Mouse (Mus musculus) intestine, embryonic 16.5 days (tissue): Measurements from ENCODE around the gene Hnf4a. TPM values are rescaled to one million over a fixed set of nuclear protein-coding genes. Genes with fewer than 3 reads are reported as not detected.
A peak's percentile ranks its signal among the peaks of the same experiment; 100 is the strongest.

Source experiments
- ATAC-seq: fragments of 200-750 bp; cut with Nextera tagmentation; 2 replicates; pipeline ENCODE4 v1.8.0; 2017; ENCODE audit warnings: moderate TSS enrichment, moderate library complexity
- H3K27ac ChIP-seq: fragments of 300-500 bp; sonication (generic); 2 replicates; pipeline ENCODE4 v1.5.1; 2014; ENCODE audit warnings: mild to moderate bottlenecking, low read length
- H3K27me3 ChIP-seq: fragments of 300-500 bp; sonication (generic); replicated peaks from 2 replicates; pipeline ENCODE4 v1.6.1; 2014; ENCODE audit warnings: low read length, control low read depth, mixed read lengths; ENCODE audit not compliant: control insufficient read depth, insufficient read depth
- H3K36me3 ChIP-seq: fragments of 300-500 bp; sonication (generic); 2 replicates; pipeline ENCODE4 v1.6.1; 2014; ENCODE audit warnings: low read length, control low read depth; ENCODE audit not compliant: control insufficient read depth, insufficient read depth
- H3K4me1 ChIP-seq: fragments of 300-500 bp; sonication (generic); 2 replicates; pipeline ENCODE4 v1.6.1; 2014; ENCODE audit warnings: low read length, control low read depth, mixed read lengths; ENCODE audit not compliant: control insufficient read depth, insufficient read depth
- H3K4me2 ChIP-seq: fragments of 300-500 bp; sonication (generic); 2 replicates; pipeline ENCODE4 v1.6.1; 2014; ENCODE audit warnings: low read depth, low read length, control low read depth
- H3K4me3 ChIP-seq: fragments of 300-500 bp; sonication (generic); 2 replicates; pipeline ENCODE4 v1.5.1; 2014; ENCODE audit warnings: mild to moderate bottlenecking, low read length
- H3K9ac ChIP-seq: fragments of 300-500 bp; sonication (generic); 2 replicates; pipeline ENCODE4 v1.6.1; 2014; ENCODE audit warnings: low read depth, low read length
- H3K9me3 ChIP-seq: fragments of 300-500 bp; sonication (generic); 2 replicates; pipeline ENCODE4 v1.6.1; 2016; ENCODE audit warnings: low read length, control low read depth; ENCODE audit not compliant: control insufficient read depth
- WGBS: fragments of 180-500 bp; shearing (Covaris S2); extraction: QIAGEN DNeasy Blood & Tissue Kit; methylation state at CpG from one replicate; pipeline ENCODE4 v1.1.7; 2014; 5-methylcytosine and 5-hydroxymethylcytosine counted together
- polyA plus RNA-seq: library from polyadenylated mRNA; unstranded; fragments of >200 nt; fragmentation: Nextera tagmentation; extraction: Ambion mirVana; gene quantifications from 2 replicates; pipeline ENCODE4 v1.2.1, GENCODE M21; 2015

The Hnf4a gene
- polyA plus RNA-seq, 1 experiment from 2014 or later: 86.6 TPM

DNA sequence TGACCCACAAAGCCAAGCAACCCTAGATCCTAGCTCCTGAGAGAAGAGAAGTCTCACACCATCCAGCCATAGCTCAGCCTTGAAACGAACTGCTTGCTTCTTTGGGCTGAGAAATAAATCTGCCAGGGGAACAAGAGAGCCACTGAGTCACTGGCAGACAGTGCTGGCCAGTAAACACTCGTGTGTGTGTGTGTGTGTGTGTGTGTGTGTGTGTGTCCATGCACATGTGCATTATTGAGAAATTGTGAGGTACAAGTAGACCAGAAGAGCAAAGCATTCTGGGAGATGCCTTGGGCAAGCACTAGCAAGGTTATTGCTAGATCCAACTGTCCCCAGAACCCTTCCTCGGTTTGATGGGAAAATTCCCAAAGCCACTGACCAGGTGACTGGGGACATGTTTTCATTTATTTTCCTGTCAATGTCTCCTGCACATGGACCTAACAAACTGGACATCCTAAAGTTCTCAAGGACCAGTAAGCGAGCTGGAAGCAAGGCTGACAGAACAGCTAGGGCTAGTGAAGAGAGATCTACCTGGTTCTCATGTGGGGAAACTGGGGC is 47.9 kb downstream of the Hnf4a start:
- H3K9ac ChIP-seq: peak overlapping the region; percentile 50; the same call in 1 of the 2 replicates
- H3K36me3 ChIP-seq: 0 out of 2 replicates have a peak, but pooled peaks cover 3% of the 10 kb centered on the region
- no peak for ATAC-seq
- no peaks in the 10 kb centered on the region for H3K27me3 ChIP-seq
- H3K27ac ChIP-seq: peak overlapping the region; percentile 83
- peaks cover 29% of the 10 kb centered on the region; the same call in 1 of the 2 replicates for H3K4me1 ChIP-seq
- peak overlapping the region; percentile 2; the same call in 1 of the 2 replicates for H3K4me2 ChIP-seq
- H3K9me3 ChIP-seq: no peaks in the 10 kb centered on the region
- H3K4me3 ChIP-seq: no peak overlapping the region
- 65% methylated on average over 4 of the region's 4 CpGs for WGBS

DNA sequence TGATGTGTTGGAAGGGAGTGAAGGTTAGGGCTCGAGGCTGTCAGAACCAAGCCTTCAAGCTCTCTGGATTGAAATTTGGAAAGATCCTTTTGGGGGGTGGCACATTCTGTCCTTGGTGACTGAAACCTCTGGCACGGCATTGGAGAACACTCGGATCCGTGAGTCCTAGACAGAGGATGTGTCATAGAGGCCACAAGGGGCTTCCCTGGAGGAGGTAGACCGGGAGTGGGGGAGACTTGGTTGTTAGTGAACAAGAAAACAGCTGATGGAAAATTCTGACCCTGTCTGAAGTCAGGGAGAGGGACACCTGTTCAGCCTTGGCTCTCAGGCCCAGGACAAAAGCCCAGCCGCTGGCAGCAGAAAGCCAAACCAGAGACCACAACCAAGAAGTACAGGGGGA is 48.4 kb downstream of the Hnf4a start:
- Histone ChIP-seq H3K9ac (peak overlapping the region; percentile 50; the same call in 1 of the 2 replicates), H3K4me1 (peaks cover 29% of the 10 kb centered on the region; the same call in 1 of the 2 replicates), H3K4me3 (no peak overlapping the region), H3K27me3 (no peaks in the 10 kb centered on the region), H3K4me2 (peak overlapping the region; percentile 5; the same call in 1 of the 2 replicates), H3K9me3 (no peaks in the 10 kb centered on the region), H3K36me3 (0 out of 2 replicates have a peak, but pooled peaks cover 3% of the 10 kb centered on the region), H3K27ac (peak overlapping the region; percentile 83)
- 51% methylated on average over 6 of the region's 6 CpGs for WGBS
- ATAC-seq: no peak

- H3K9ac ChIP-seq: peak overlapping the region; percentile 50; the same call in 1 of the 2 replicates
- H3K27me3 ChIP-seq: no peaks in the 10 kb centered on the region
- H3K4me3 ChIP-seq: no peak overlapping the region
- peak overlapping the region; percentile 83 for H3K27ac ChIP-seq
- 0 out of 2 replicates have a peak, but pooled peaks cover 3% of the 10 kb centered on the region for H3K36me3 ChIP-seq
- H3K9me3 ChIP-seq: no peaks in the 10 kb centered on the region
- ATAC-seq: peak; percentile 50
- H3K4me1 ChIP-seq: peaks cover 29% of the 10 kb centered on the region; the same call in 1 of the 2 replicates
- H3K4me2 ChIP-seq: 0 out of 2 replicates have a peak overlapping the region, but pooled peaks have one; percentile 5
- 53% methylated on average over 13 of the region's 13 CpGs for WGBS
These were observed 48.8 kb downstream of the Hnf4a start for GRCm38 (mm10) chr2:163555417-163555816.

GRCm38 (mm10) chr2:163558548-163558947 is 51.9 kb downstream of the Hnf4a start:
- WGBS: 69% methylated on average over 1 of the region's 1 CpGs
- Histone ChIP-seq H3K36me3 (0 out of 2 replicates have a peak, but pooled peaks cover 8% of the 10 kb centered on the region), H3K9ac (no peak overlapping the region), H3K9me3 (no peaks in the 10 kb centered on the region), H3K27me3 (no peaks in the 10 kb centered on the region), H3K4me3 (no peak overlapping the region), H3K4me1 (peaks cover 18% of the 10 kb centered on the region; the same call in 1 of the 2 replicates), H3K27ac (0 out of 2 replicates have a peak overlapping the region, but pooled peaks have one; percentile 7), H3K4me2 (no peak overlapping the region)
- no peak for ATAC-seq

DNA sequence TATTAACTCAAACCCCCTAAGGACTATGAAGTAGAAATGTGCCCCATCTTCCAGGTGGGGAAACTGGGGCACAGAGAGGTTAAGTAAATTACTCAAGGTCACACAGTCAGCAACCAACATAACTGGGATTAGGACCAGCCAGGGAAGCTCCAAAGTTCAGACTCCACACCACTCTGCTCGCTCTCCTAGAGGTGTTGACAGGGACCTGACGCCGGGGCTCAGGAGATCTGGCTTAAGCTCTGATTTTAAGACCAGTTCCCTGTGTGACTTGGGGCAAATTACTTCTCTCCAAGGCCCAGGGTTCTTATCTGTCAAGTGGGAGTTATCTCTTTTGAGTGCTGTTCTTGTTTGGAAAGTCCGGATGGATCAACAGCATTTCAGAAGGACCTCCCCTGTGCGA is 52.6 kb downstream of the Hnf4a start:
- H3K27me3 ChIP-seq: no peaks in the 10 kb centered on the region
- no peak overlapping the region for H3K27ac ChIP-seq
- ATAC-seq: no peak
- H3K4me1 ChIP-seq: peaks cover 18% of the 10 kb centered on the region; the same call in 1 of the 2 replicates
- WGBS: 49% methylated on average over 5 of the region's 5 CpGs
- H3K36me3 ChIP-seq: 0 out of 2 replicates have a peak, but pooled peaks cover 8% of the 10 kb centered on the region
- H3K4me2 ChIP-seq: no peak overlapping the region
- no peaks in the 10 kb centered on the region for H3K9me3 ChIP-seq
- no peak overlapping the region for H3K4me3 ChIP-seq
- no peak overlapping the region for H3K9ac ChIP-seq

DNA sequence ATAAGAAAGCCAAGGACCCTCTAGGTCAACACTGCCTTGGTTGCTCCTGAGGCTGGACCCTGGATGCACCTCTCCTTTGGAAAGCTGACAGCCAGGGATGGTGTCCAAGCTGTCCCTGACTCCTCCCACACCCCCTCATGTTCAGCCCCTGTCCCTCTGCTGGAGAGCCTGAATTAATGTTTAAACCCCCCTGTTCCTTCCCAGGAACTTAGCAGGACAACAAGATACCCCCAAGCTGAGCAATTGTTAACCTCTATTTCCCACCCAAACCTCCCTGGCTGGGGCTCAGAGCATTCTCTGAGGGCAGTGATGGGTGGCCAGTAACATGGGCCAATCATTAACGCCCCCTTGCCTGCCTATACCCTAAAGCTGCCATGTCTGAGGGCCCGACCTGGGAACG is 53.6 kb downstream of the Hnf4a start:
- H3K9ac ChIP-seq: no peak overlapping the region
- 0 out of 2 replicates have a peak, but pooled peaks cover 8% of the 10 kb centered on the region for H3K36me3 ChIP-seq
- no peak overlapping the region for H3K4me3 ChIP-seq
- ATAC-seq: no peak
- H3K27ac ChIP-seq: no peak overlapping the region
- peaks cover 11% of the 10 kb centered on the region; the same call in 1 of the 2 replicates for H3K4me1 ChIP-seq
- no peaks in the 10 kb centered on the region for H3K27me3 ChIP-seq
- 75% methylated on average over 3 of the region's 3 CpGs for WGBS
- H3K4me2 ChIP-seq: no peak overlapping the region
- H3K9me3 ChIP-seq: no peaks in the 10 kb centered on the region

DNA sequence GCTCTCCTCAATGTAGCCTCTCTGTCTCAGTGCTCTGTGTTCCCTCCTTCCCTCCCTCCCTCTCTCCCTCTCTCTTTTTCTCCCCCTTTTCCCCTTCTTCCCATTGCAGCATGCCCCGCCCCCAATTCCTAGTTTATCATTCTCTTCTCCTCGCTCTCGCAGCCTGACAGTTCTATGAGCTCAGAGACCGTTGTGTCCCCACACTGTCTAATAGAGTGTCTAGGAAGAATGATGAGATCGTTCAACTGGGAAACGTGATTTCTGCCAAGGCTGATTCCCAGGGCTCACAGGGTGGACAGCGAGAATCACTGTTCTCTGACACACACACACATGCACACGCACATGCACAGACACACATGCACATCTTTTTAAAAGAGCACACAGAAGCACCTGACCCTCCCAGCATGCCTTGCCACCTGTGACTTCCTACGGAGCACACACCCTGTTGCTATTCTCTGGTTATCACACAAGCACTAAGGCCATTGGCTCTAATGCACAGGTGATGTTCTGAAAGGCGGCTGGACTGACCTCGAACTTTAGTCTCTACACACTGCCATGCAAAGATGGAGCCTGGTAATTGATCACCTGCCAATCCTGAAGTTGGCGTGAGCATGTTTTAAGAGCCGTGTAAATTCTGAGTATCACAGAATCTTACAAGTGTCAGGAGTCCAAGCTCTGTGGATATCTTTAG is 54.8 kb downstream of the Hnf4a start:
- ATAC-seq: no peak
- peaks cover 8% of the 10 kb centered on the region; the same call in 1 of the 2 replicates for H3K4me1 ChIP-seq
- no peaks in the 10 kb centered on the region for H3K27me3 ChIP-seq
- 62% methylated on average over 13 of the region's 13 CpGs for WGBS
- H3K4me3 ChIP-seq: no peak overlapping the region
- no peaks in the 10 kb centered on the region for H3K9me3 ChIP-seq
- H3K36me3 ChIP-seq: peaks cover 12% of the 10 kb centered on the region; the same call in 1 of the 2 replicates
- no peak overlapping the region for H3K9ac ChIP-seq
- no peak overlapping the region for H3K4me2 ChIP-seq
- H3K27ac ChIP-seq: no peak overlapping the region

DNA sequence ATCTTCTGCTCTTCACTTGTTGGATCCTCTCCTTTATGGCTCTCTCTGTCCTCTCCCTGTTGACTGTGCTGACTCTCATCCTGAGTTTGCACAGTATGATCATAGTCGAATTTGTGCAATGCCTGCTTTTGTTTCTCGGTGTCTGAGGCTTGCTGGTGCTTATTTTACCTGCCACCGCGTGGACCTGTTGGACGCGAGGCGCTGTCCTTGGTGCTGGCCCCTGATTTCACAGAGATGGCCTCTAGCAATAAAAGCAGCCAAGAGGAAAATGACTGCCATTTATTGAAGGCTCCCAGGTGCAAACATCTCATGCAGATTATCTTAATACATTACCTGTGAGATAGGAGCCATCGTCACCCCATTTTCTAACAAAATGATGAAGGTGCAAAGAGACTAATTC is 58.0 kb downstream of the Hnf4a start:
- Histone ChIP-seq H3K9ac (no peak overlapping the region), H3K4me3 (no peak overlapping the region), H3K4me2 (no peak overlapping the region), H3K4me1 (no peaks in the 10 kb centered on the region), H3K36me3 (peaks cover 9% of the 10 kb centered on the region; the same call in 1 of the 2 replicates), H3K27ac (no peak overlapping the region), H3K27me3 (no peaks in the 10 kb centered on the region), H3K9me3 (no peaks in the 10 kb centered on the region)
- WGBS: 24% methylated on average over 8 of the region's 8 CpGs
- no peak for ATAC-seq

GRCm38 (mm10) chr2:163574321-163574720 is 67.7 kb downstream of the Hnf4a start:
- ATAC-seq: peak; percentile 80
- no peaks in the 10 kb centered on the region for H3K9me3 ChIP-seq
- no peak overlapping the region for H3K4me3 ChIP-seq
- no peak overlapping the region for H3K4me2 ChIP-seq
- peak overlapping the region; percentile 76 for H3K27ac ChIP-seq
- peaks cover 28% of the 10 kb centered on the region for H3K4me1 ChIP-seq
- no peaks in the 10 kb centered on the region for H3K27me3 ChIP-seq
- no peaks in the 10 kb centered on the region for H3K36me3 ChIP-seq
- WGBS: 55% methylated on average over 3 of the region's 3 CpGs
- H3K9ac ChIP-seq: no peak overlapping the region
